Mouse (Mus musculus) central nervous system, embryonic 11.5 days (tissue): ENCODE data around the gene Camk2n1. TPM values are rescaled to one million over a fixed set of nuclear protein-coding genes. Genes with fewer than 3 reads are reported as not detected.

Experiments used
- polyA plus RNA-seq: library from polyadenylated mRNA; depleted of rRNA; stranded (reverse); fragments of >200 nt; gene quantifications from 2 replicates; pipeline ENCODE4 v1.2.3, GENCODE M21; 2012; rRNA removed

The Camk2n1 gene
- polyA plus RNA-seq, result 14.0 and 18.2 TPM in 2 replicates

GRCm38 (mm10) chr4:138453753-138454570 lies at the start of gene Camk2n1:
Gene Camk2n1 (plus strand): TSS chr4:138454314.

GRCm38 (mm10) chr4:138434347-138435316 lies 19.5 kb upstream of the Camk2n1 start, which contains the start of gene Mul1:
Gene Mul1 (plus strand): TSS chr4:138434671.

Other genes with a start within 250 kb of the Camk2n1 start
- gene Hp1bp3, start 238.0 kb upstream of the Camk2n1 start, polyA plus RNA-seq, result 169 and 208 TPM in 2 replicates
- gene Sh2d5, start 203.9 kb upstream of the Camk2n1 start, polyA plus RNA-seq, result 3.3 and 4.1 TPM in 2 replicates
- 0.76 and 1.4 TPM in 2 replicates for gene Kif17, start 203.9 kb upstream of the Camk2n1 start, polyA plus RNA-seq
- gene Ddost, start 149.6 kb upstream of the Camk2n1 start, polyA plus RNA-seq, result 158 and 167 TPM in 2 replicates
- gene Pink1, start 128.0 kb upstream of the Camk2n1 start, polyA plus RNA-seq, result 30.7 and 35.9 TPM in 2 replicates
- 1.9 and 2.7 TPM in 2 replicates for gene Cda, start 86.3 kb upstream of the Camk2n1 start, polyA plus RNA-seq
- gene Fam43b, start 57.8 kb upstream of the Camk2n1 start, polyA plus RNA-seq, result 0.04 and 0.16 TPM in 2 replicates
- gene Mul1, start 19.6 kb upstream of the Camk2n1 start, polyA plus RNA-seq, result 15.1 and 15.4 TPM in 2 replicates
- 0.20 and 0.37 TPM in 2 replicates for gene Vwa5b1, start 181.6 kb downstream of the Camk2n1 start, polyA plus RNA-seq